Mouse (Mus musculus): Measurements from ENCODE around the gene Gm17349. TPM values are rescaled to one million over a fixed set of nuclear protein-coding genes. Genes with fewer than 3 reads are reported as not detected.

Gene Gm17349
- polyA plus RNA-seq, 1 experiment from 2014 or later: not detected

DNA sequence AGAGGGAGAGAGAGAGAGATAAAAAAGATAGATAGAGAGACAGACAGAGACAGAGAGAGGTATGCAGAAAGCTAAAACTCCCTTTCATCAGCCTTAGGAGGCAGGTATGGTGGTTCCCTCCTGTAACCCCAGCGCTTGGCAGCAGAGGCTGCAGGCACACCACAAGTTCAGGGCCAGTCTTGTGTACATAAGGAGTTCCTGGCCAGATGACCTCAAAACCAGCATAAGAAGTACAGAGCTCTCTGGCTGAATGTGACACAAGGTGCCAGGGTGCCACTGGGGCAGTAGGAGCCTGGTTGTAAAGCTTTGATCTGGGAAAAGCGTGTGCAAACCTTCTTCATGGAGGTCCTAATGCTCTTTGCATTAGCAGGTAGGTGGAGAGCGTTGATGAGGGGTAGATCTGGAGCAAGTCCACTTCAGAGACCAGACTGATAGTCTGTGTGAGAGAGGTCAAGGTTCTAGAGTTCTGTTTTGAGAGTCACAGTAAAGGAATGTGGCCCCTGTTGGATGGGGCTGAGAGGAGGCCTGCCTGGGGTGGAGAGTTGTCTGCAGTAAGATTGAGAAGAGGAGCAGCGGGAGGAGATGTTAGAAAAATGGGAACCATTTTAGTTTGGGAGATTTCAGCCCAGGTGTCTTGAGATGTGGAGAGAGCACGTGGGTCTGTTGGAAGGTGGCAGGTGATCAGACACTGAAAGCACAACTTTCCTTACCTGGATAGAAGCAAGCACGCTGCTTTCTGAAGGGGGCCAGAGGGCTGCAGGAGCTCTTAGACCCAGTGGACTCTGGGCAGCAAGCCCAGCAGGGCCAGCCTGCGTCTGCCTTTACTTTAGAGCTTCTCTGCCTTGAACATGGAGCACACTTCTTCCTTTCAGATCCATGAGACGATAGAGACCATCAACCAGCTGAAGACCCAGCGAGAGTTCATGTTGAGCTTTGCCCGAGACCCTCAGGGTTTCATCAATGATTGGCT is 5.2 kb upstream of the Gm17349 start:
- no peak overlapping the region for H3K9ac ChIP-seq (replicated peaks; ENCODE audit: low read length)
- H3K36me3 ChIP-seq (replicated peaks; ENCODE audit: control insufficient read depth, insufficient read depth, low read depth, low read length): peaks cover 32% of the 10 kb centered on the region
- H3K9me3 ChIP-seq (replicated peaks; ENCODE audit: control insufficient read depth, low read length): no peaks in the 10 kb centered on the region
- 91% methylated on average over 10 of the region's 10 CpGs for WGBS
- no peak overlapping the region for H3K27ac ChIP-seq (replicated peaks; ENCODE audit: low read depth, low read length)
- no peak overlapping the region for H3K4me3 ChIP-seq (ENCODE audit: low read depth, low read length)
- no peaks in the 10 kb centered on the region for H3K4me1 ChIP-seq (ENCODE audit: control insufficient read depth, insufficient read depth, low read length)
- no peaks in the 10 kb centered on the region for H3K27me3 ChIP-seq (ENCODE audit: control insufficient read depth, insufficient read depth, low read length)
- no peak for DNase-seq (ENCODE audit: low spot score)
- ATAC-seq (replicated peaks; ENCODE audit: insufficient number of reproducible peaks, low FRiP score, low TSS enrichment, low read depth): no peak
- H3K4me2 ChIP-seq (ENCODE audit: low read depth, low read length): no peak overlapping the region

DNA sequence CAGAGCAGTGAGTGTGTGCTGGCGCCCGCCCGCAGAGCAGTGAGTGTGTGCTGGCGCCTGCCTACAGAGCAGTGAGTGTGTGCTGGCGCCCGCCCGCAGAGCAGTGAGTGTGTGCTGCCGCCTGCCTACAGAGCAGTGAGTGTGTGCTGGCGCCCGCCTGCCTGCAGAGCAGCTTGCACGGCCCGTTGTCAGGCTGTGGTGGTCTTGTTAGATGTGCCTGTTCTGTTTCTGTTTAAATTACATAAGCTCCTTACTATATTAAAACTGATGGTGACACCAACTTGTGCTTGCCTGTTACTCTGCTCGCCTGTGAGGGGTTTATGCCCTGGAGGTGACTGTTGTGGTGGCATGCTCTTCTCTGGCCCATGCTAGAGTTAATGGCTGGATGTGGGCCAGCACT is 2.9 kb upstream of the Gm17349 start:
- H3K36me3 ChIP-seq (replicated peaks; ENCODE audit: control insufficient read depth, insufficient read depth, low read depth, low read length): peaks cover 36% of the 10 kb centered on the region

DNA sequence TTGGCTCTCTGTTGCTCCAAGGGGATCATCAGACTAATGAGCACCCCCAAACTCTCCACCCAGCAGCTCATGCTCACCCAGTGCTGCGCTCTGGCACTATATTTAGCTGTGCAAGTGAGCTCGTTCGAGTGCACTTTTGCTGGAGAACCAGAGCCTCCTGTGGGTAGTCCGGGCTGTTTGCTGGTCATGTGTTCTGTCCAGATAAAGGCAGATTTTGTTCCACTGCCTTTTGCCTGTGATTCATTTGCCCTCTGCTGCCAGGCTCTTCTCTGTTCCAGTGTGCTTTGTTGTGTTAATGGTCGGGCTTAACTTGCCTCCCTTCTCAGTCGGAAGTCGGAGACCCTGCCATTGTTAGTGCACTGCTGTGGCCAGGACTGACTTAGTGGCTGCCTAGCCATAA is 409 bp downstream of the Gm17349 start:
- Histone ChIP-seq H3K4me1 (ENCODE audit: control insufficient read depth, insufficient read depth, low read length) (no peaks in the 10 kb centered on the region; the same call in none of the 2 replicates), H3K4me3 (ENCODE audit: low read depth, low read length) (no peak overlapping the region), H3K27me3 (ENCODE audit: control insufficient read depth, insufficient read depth, low read length) (no peaks in the 10 kb centered on the region), H3K9ac (replicated peaks; ENCODE audit: low read length) (no peak overlapping the region), H3K36me3 (replicated peaks; ENCODE audit: control insufficient read depth, insufficient read depth, low read depth, low read length) (peaks cover 21% of the 10 kb centered on the region), H3K4me2 (ENCODE audit: low read depth, low read length) (peak overlapping the region; percentile 23; the same call in 1 of the 2 replicates), H3K27ac (replicated peaks; ENCODE audit: low read depth, low read length) (no peak overlapping the region), H3K9me3 (replicated peaks; ENCODE audit: control insufficient read depth, low read length) (no peaks in the 10 kb centered on the region)
- DNase-seq (ENCODE audit: low spot score) (no peak), ATAC-seq (replicated peaks; ENCODE audit: insufficient number of reproducible peaks, low FRiP score, low TSS enrichment, low read depth) (no peak)
- WGBS: 43% methylated on average over 7 of the region's 7 CpGs

More for the DNA sequence above, 2.9 kb upstream of the Gm17349 start:
- DNase-seq (ENCODE audit: low spot score) (no peak), ATAC-seq (replicated peaks; ENCODE audit: insufficient number of reproducible peaks, low FRiP score, low TSS enrichment, low read depth) (no peak)
- Histone ChIP-seq H3K27ac (replicated peaks; ENCODE audit: low read depth, low read length) (no peak overlapping the region), H3K27me3 (ENCODE audit: control insufficient read depth, insufficient read depth, low read length) (no peaks in the 10 kb centered on the region), H3K9ac (replicated peaks; ENCODE audit: low read length) (no peak overlapping the region), H3K4me1 (ENCODE audit: control insufficient read depth, insufficient read depth, low read length) (no peaks in the 10 kb centered on the region; the same call in none of the 2 replicates), H3K9me3 (replicated peaks; ENCODE audit: control insufficient read depth, low read length) (no peaks in the 10 kb centered on the region), H3K4me3 (ENCODE audit: low read depth, low read length) (no peak overlapping the region), H3K4me2 (ENCODE audit: low read depth, low read length) (no peak overlapping the region)
- WGBS: 95% methylated on average over 13 of the region's 13 CpGs

DNA sequence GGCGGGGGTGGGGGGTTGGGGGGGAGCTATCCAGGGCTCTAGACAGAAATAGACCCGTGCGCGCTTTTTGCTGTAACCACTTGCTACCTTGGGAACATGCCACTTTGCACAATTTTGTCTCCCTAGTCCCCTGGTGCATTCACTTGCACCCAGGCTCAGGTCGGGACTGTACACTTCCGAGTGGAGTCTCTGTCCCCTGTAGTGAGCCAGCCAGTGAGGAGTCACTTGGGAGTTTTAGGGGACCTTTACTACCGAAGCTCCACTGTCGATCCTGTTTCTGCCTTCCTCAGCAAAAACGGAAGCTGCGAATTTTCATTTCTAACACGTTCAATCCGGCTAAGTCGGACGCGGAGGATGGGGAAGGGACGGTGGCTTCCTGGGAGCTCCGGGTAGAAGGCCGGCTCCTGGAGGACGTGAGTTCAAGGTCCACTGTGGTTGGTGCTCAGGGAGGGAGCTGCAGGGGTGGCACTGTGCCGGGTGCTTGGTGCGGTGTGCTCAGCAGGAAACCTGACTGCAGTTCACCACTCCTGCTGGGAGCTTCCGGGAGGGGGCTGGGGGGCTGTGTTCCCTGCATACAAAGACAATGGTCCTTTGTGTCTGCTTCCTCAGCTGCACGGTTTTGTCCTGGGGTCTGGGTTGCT is 1.1 kb downstream of the Gm17349 start:
- DNase-seq (ENCODE audit: low spot score) (no peak), ATAC-seq (replicated peaks; ENCODE audit: insufficient number of reproducible peaks, low FRiP score, low TSS enrichment, low read depth) (no peak)
- Histone ChIP-seq H3K4me2 (ENCODE audit: low read depth, low read length) (peak overlapping the region; percentile 29), H3K9me3 (replicated peaks; ENCODE audit: control insufficient read depth, low read length) (no peaks in the 10 kb centered on the region), H3K27ac (replicated peaks; ENCODE audit: low read depth, low read length) (peak overlapping the region; percentile 20; the same call in 1 of the 2 replicates), H3K9ac (replicated peaks; ENCODE audit: low read length) (peak overlapping the region; percentile 34), H3K36me3 (replicated peaks; ENCODE audit: control insufficient read depth, insufficient read depth, low read depth, low read length) (peaks cover 21% of the 10 kb centered on the region), H3K4me1 (ENCODE audit: control insufficient read depth, insufficient read depth, low read length) (no peaks in the 10 kb centered on the region; the same call in none of the 2 replicates), H3K4me3 (ENCODE audit: low read depth, low read length) (0 out of 2 replicates have a peak overlapping the region, but pooled peaks have one; percentile 8), H3K27me3 (ENCODE audit: control insufficient read depth, insufficient read depth, low read length) (no peaks in the 10 kb centered on the region)
- 25% methylated on average over 23 of the region's 23 CpGs for WGBS

DNA sequence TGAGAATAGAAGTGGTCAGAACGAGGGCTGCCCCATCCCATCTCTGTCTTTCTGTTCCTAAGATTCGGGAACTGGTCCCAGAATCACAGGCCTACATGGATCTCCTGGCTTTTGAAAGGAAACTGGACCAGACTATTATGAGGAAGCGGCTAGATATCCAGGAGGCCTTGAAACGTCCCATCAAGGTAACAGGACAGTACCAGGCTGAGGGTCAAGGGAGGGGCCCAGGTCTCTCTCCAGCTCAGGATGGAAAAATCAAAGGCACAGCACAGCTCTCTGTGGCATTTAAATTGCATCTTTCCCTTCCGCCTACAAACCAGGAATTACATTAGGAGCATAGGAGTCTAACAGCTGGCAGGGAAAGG is 1.6 kb downstream of the Gm17349 start:
- Histone ChIP-seq H3K36me3 (replicated peaks; ENCODE audit: control insufficient read depth, insufficient read depth, low read depth, low read length) (peaks cover 21% of the 10 kb centered on the region), H3K27me3 (ENCODE audit: control insufficient read depth, insufficient read depth, low read length) (no peaks in the 10 kb centered on the region), H3K4me1 (ENCODE audit: control insufficient read depth, insufficient read depth, low read length) (no peaks in the 10 kb centered on the region; the same call in none of the 2 replicates), H3K9me3 (replicated peaks; ENCODE audit: control insufficient read depth, low read length) (no peaks in the 10 kb centered on the region), H3K9ac (replicated peaks; ENCODE audit: low read length) (peak overlapping the region; percentile 34), H3K4me2 (ENCODE audit: low read depth, low read length) (peak overlapping the region; percentile 29), H3K27ac (replicated peaks; ENCODE audit: low read depth, low read length) (no peak overlapping the region), H3K4me3 (ENCODE audit: low read depth, low read length) (0 out of 2 replicates have a peak overlapping the region, but pooled peaks have one; percentile 8)
- 62% methylated on average over 5 of the region's 5 CpGs for WGBS
- DNase-seq (ENCODE audit: low spot score) (no peak), ATAC-seq (replicated peaks; ENCODE audit: insufficient number of reproducible peaks, low FRiP score, low TSS enrichment, low read depth) (no peak)

DNA sequence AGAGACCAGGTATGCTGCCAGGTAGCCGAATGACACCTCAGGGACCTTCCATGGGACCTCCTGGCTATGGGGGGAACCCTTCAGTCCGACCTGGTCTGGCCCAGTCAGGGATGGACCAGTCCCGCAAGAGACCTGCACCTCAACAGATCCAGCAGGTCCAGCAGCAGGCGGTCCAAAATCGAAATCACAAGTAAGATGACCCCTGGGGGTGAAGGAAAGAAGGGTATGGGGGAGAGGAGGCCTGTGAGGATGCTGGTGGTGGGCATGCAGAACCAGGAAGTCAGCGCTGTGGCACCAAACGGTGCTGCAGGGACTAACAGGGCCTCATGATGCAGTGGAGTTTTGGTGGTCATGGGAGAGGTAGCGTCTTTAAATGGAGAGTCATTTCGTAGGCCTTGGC is 2.2 kb downstream of the Gm17349 start:
- 0 out of 2 replicates have a peak, but pooled peaks have one; percentile 20 for ATAC-seq (replicated peaks; ENCODE audit: insufficient number of reproducible peaks, low FRiP score, low TSS enrichment, low read depth)
- Histone ChIP-seq H3K9me3 (replicated peaks; ENCODE audit: control insufficient read depth, low read length) (no peaks in the 10 kb centered on the region), H3K9ac (replicated peaks; ENCODE audit: low read length) (peak overlapping the region; percentile 98), H3K27me3 (ENCODE audit: control insufficient read depth, insufficient read depth, low read length) (no peaks in the 10 kb centered on the region), H3K36me3 (replicated peaks; ENCODE audit: control insufficient read depth, insufficient read depth, low read depth, low read length) (peaks cover 17% of the 10 kb centered on the region), H3K27ac (replicated peaks; ENCODE audit: low read depth, low read length) (no peak overlapping the region), H3K4me2 (ENCODE audit: low read depth, low read length) (peak overlapping the region; percentile 65), H3K4me3 (ENCODE audit: low read depth, low read length) (peak overlapping the region; percentile 80), H3K4me1 (ENCODE audit: control insufficient read depth, insufficient read depth, low read length) (no peaks in the 10 kb centered on the region; the same call in none of the 2 replicates)
- WGBS: 58% methylated on average over 9 of the region's 9 CpGs
- no peak for DNase-seq (ENCODE audit: low spot score)

- under 1% methylated on average over 71 of the region's 71 CpGs for WGBS
- H3K27me3 ChIP-seq (ENCODE audit: control insufficient read depth, insufficient read depth, low read length): no peaks in the 10 kb centered on the region
- peak within 1 kb of the TSS; percentile 95 for H3K27ac ChIP-seq (replicated peaks; ENCODE audit: low read depth, low read length)
- DNase-seq (ENCODE audit: low spot score) (peak; percentile 96), ATAC-seq (replicated peaks; ENCODE audit: insufficient number of reproducible peaks, low FRiP score, low TSS enrichment, low read depth) (peak; percentile 95)
- H3K9ac ChIP-seq (replicated peaks; ENCODE audit: low read length): peak within 1 kb of the TSS; percentile 98
- no peaks in the 10 kb centered on the region for H3K9me3 ChIP-seq (replicated peaks; ENCODE audit: control insufficient read depth, low read length)
- peak within 1 kb of the TSS; percentile 65 for H3K4me2 ChIP-seq (ENCODE audit: low read depth, low read length)
- H3K4me3 ChIP-seq (ENCODE audit: low read depth, low read length): peak within 1 kb of the TSS; percentile 80
- H3K4me1 ChIP-seq (ENCODE audit: control insufficient read depth, insufficient read depth, low read length): no peaks in the 10 kb centered on the region; the same call in none of the 2 replicates
- H3K36me3 ChIP-seq (replicated peaks; ENCODE audit: control insufficient read depth, insufficient read depth, low read depth, low read length): peaks cover 14% of the 10 kb centered on the region
Observed at GRCm38 (mm10) chr15:99701999-99702900, 3.0 kb downstream of the Gm17349 start, which contains the start of gene Smarcd1. Gene Smarcd1 (plus strand): TSS chr15:99702129.
